Mouse (Mus musculus): ENCODE results near the gene Usp2. TPM values are rescaled to one million over a fixed set of nuclear protein-coding genes. Genes with fewer than 3 reads are reported as not detected.

Gene Usp2
- polyA plus RNA-seq, 1 experiment from 2014 or later = 7.3 TPM

GRCm38 (mm10) chr9:44141951-44142350, 75.1 kb downstream of the Usp2 start:
- WGBS = 64% methylated on average over 5 of the region's 5 CpGs
- DNase-seq (ENCODE audit: low spot score, missing footprints) = peak; percentile 77

GRCm38 (mm10) chr9:44143421-44143820, 76.6 kb downstream of the Usp2 start:
- peak; percentile 70 for DNase-seq (ENCODE audit: low spot score, missing footprints)
- Histone ChIP-seq H3K4me2 (no peak overlapping the region), H3K27me3 (ENCODE audit: control insufficient read depth, insufficient read depth, low read length) (no peaks in the 10 kb centered on the region), H3K9ac (ENCODE audit: low read length) (no peak overlapping the region), H3K27ac (ENCODE audit: low read depth, low read length) (no peak overlapping the region), H3K4me1 (ENCODE audit: control insufficient read depth, insufficient read depth, low read length) (no peaks in the 10 kb centered on the region), H3K9me3 (ENCODE audit: control insufficient read depth, low read length) (no peaks in the 10 kb centered on the region), H3K36me3 (ENCODE audit: control insufficient read depth, insufficient read depth, low read length) (no peaks in the 10 kb centered on the region; the same call in 1 of the 2 replicates), H3K4me3 (ENCODE audit: low read depth, low read length) (no peak overlapping the region)
- WGBS = 70% methylated on average over 5 of the region's 5 CpGs
- ATAC-seq (ENCODE audit: low FRiP score) = no peak

More at GRCm38 (mm10) chr9:44141951-44142350, 75.1 kb downstream of the Usp2 start:
- no peak overlapping the region for H3K27ac ChIP-seq (ENCODE audit: low read depth, low read length)
- ATAC-seq (ENCODE audit: low FRiP score) = no peak
- H3K4me2 ChIP-seq = no peak overlapping the region
- H3K36me3 ChIP-seq (ENCODE audit: control insufficient read depth, insufficient read depth, low read length) = no peaks in the 10 kb centered on the region; the same call in 1 of the 2 replicates
- H3K4me1 ChIP-seq (ENCODE audit: control insufficient read depth, insufficient read depth, low read length) = no peaks in the 10 kb centered on the region
- no peaks in the 10 kb centered on the region for H3K27me3 ChIP-seq (ENCODE audit: control insufficient read depth, insufficient read depth, low read length)
- H3K9me3 ChIP-seq (ENCODE audit: control insufficient read depth, low read length) = no peaks in the 10 kb centered on the region
- no peak overlapping the region for H3K4me3 ChIP-seq (ENCODE audit: low read depth, low read length)
- no peak overlapping the region for H3K9ac ChIP-seq (ENCODE audit: low read length)

- no peak overlapping the region for H3K9ac ChIP-seq (ENCODE audit: low read length)
- DNase-seq (ENCODE audit: low spot score, missing footprints) (peak; percentile 47), ATAC-seq (ENCODE audit: low FRiP score) (no peak)
- no peaks in the 10 kb centered on the region; the same call in 1 of the 2 replicates for H3K36me3 ChIP-seq (ENCODE audit: control insufficient read depth, insufficient read depth, low read length)
- no peak overlapping the region for H3K27ac ChIP-seq (ENCODE audit: low read depth, low read length)
- no peak overlapping the region for H3K4me3 ChIP-seq (ENCODE audit: low read depth, low read length)
- H3K27me3 ChIP-seq (ENCODE audit: control insufficient read depth, insufficient read depth, low read length) = no peaks in the 10 kb centered on the region
- no peak overlapping the region for H3K4me2 ChIP-seq
- H3K4me1 ChIP-seq (ENCODE audit: control insufficient read depth, insufficient read depth, low read length) = no peaks in the 10 kb centered on the region
- no peaks in the 10 kb centered on the region for H3K9me3 ChIP-seq (ENCODE audit: control insufficient read depth, low read length)
- 25% methylated on average over 7 of the region's 8 CpGs for WGBS
Observed at GRCm38 (mm10) chr9:44144023-44144717, 77.3 kb downstream of the Usp2 start.

DNA sequence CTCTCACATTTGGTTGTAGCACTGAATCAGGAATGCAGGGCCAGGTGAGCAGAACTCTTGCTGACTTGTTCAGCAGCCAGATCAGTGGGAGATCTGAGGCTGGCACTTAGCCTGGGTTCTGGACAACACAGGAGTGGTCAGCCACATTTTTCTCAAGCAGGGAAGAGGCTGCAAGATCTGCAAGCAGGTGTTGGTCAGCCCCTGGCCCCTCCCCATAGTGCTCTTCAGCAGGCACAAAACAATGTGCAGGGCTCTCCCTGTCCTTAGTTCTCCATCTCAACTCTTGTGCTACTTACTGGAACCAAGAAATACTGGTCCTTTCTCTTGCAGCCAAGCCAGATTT, 77.9 kb downstream of the Usp2 start:
- no peaks in the 10 kb centered on the region for H3K9me3 ChIP-seq (ENCODE audit: control insufficient read depth, low read length)
- H3K9ac ChIP-seq (ENCODE audit: low read length) = no peak overlapping the region
- H3K36me3 ChIP-seq (ENCODE audit: control insufficient read depth, insufficient read depth, low read length) = no peaks in the 10 kb centered on the region; the same call in 1 of the 2 replicates
- ATAC-seq (ENCODE audit: low FRiP score) (no peak), DNase-seq (ENCODE audit: low spot score, missing footprints) (no peak)
- no peak overlapping the region for H3K27ac ChIP-seq (ENCODE audit: low read depth, low read length)
- no peak overlapping the region for H3K4me2 ChIP-seq
- H3K27me3 ChIP-seq (ENCODE audit: control insufficient read depth, insufficient read depth, low read length) = no peaks in the 10 kb centered on the region
- no peaks in the 10 kb centered on the region for H3K4me1 ChIP-seq (ENCODE audit: control insufficient read depth, insufficient read depth, low read length)
- H3K4me3 ChIP-seq (ENCODE audit: low read depth, low read length) = no peak overlapping the region

Other genes with a start within 250 kb of the Usp2 start
- not detected in 2 replicates for gene Thy1, start 23.6 kb upstream of the Usp2 start, polyA plus RNA-seq (2014; fragmentation: Nextera tagmentation; extraction: Ambion mirVana)
- gene Mfrp, start 34.7 kb downstream of the Usp2 start, polyA plus RNA-seq (2014; fragmentation: Nextera tagmentation; extraction: Ambion mirVana) = not detected in 2 replicates
- gene C1qtnf5, start 40.2 kb downstream of the Usp2 start, polyA plus RNA-seq (2014; fragmentation: Nextera tagmentation; extraction: Ambion mirVana) = 0.85 and 0.99 TPM in 2 replicates
- 0.23 and 0.36 TPM in 2 replicates for gene Gm49380, start 46.5 kb downstream of the Usp2 start, polyA plus RNA-seq (2014; fragmentation: Nextera tagmentation; extraction: Ambion mirVana)
- gene Rnf26, start 46.5 kb downstream of the Usp2 start, polyA plus RNA-seq (2014; fragmentation: Nextera tagmentation; extraction: Ambion mirVana) = 49.5 and 56.4 TPM in 2 replicates
- gene Mcam, start 67.4 kb downstream of the Usp2 start, polyA plus RNA-seq (2014; fragmentation: Nextera tagmentation; extraction: Ambion mirVana) = 14.5 and 15.2 TPM in 2 replicates
- gene Cbl, start 167.0 kb downstream of the Usp2 start, polyA plus RNA-seq (2014; fragmentation: Nextera tagmentation; extraction: Ambion mirVana) = 20.9 and 22.2 TPM in 2 replicates
- not detected in 2 replicates for gene Ccdc153, start 173.7 kb downstream of the Usp2 start, polyA plus RNA-seq (2014; fragmentation: Nextera tagmentation; extraction: Ambion mirVana)
- 0.23 TPM in 1 of 2 replicates, not detected in the other for gene Pdzd3, start 184.4 kb downstream of the Usp2 start, polyA plus RNA-seq (2014; fragmentation: Nextera tagmentation; extraction: Ambion mirVana)
- gene Nlrx1, start 201.6 kb downstream of the Usp2 start, polyA plus RNA-seq (2014; fragmentation: Nextera tagmentation; extraction: Ambion mirVana) = 1.9 and 3.2 TPM in 2 replicates
- 3.2 and 4.8 TPM in 2 replicates for gene Abcg4, start 221.6 kb downstream of the Usp2 start, polyA plus RNA-seq (2014; fragmentation: Nextera tagmentation; extraction: Ambion mirVana)
- gene Hinfp, start 238.7 kb downstream of the Usp2 start, polyA plus RNA-seq (2014; fragmentation: Nextera tagmentation; extraction: Ambion mirVana) = 25.6 and 28.0 TPM in 2 replicates